Mouse (Mus musculus): Measurements from ENCODE around the gene Clip2.
A peak's percentile ranks its signal among the peaks of the same experiment; 100 is the strongest.

The Clip2 gene

GRCm38 (mm10) chr5:134552110-134552972 lies at the start of gene Clip2:
Gene Clip2 (minus strand): TSS chr5:134552434.
- DNase-seq (ENCODE audit: low spot score), result peak; percentile 99

GRCm38 (mm10) chr5:134597711-134598110 lies 45.5 kb upstream of the Clip2 start:
- DNase-seq (ENCODE audit: low spot score), result no peak

GRCm38 (mm10) chr5:134593093-134593492 lies 40.9 kb upstream of the Clip2 start:
- no peak for DNase-seq (ENCODE audit: low spot score)

GRCm38 (mm10) chr5:134592026-134592581 lies 39.9 kb upstream of the Clip2 start:
- DNase-seq (ENCODE audit: low spot score), result peak; percentile 41

GRCm38 (mm10) chr5:134589900-134590299 lies 37.7 kb upstream of the Clip2 start:
- DNase-seq (ENCODE audit: low spot score), result no peak

GRCm38 (mm10) chr5:134584798-134585197 lies 32.6 kb upstream of the Clip2 start:
- no peak for DNase-seq (ENCODE audit: low spot score)

GRCm38 (mm10) chr5:134583884-134584213 lies 31.6 kb upstream of the Clip2 start:
- DNase-seq (ENCODE audit: low spot score), result no peak

GRCm38 (mm10) chr5:134583006-134583883 lies 31.0 kb upstream of the Clip2 start:
- DNase-seq (ENCODE audit: low spot score), result no peak

GRCm38 (mm10) chr5:134582221-134582907 lies 30.1 kb upstream of the Clip2 start:
- peak; percentile 97 for DNase-seq (ENCODE audit: low spot score)

- DNase-seq (ENCODE audit: low spot score), result peak; percentile 50
Observed at GRCm38 (mm10) chr5:134581146-134581545, 28.9 kb upstream of the Clip2 start, which contains the start of gene Rfc2. Gene Rfc2 (plus strand): TSS chr5:134581366.

- DNase-seq (ENCODE audit: low spot score), result no peak
Observed at GRCm38 (mm10) chr5:134579135-134579534, 26.9 kb upstream of the Clip2 start.

- peak; percentile 70 for DNase-seq (ENCODE audit: low spot score)
Observed at GRCm38 (mm10) chr5:134577534-134577933, 25.3 kb upstream of the Clip2 start.

GRCm38 (mm10) chr5:134576517-134577220 lies 24.4 kb upstream of the Clip2 start:
- peak; percentile 72 for DNase-seq (ENCODE audit: low spot score)

GRCm38 (mm10) chr5:134575833-134576232 lies 23.6 kb upstream of the Clip2 start:
- no peak for DNase-seq (ENCODE audit: low spot score)

- no peak for DNase-seq (ENCODE audit: low spot score)
Observed at GRCm38 (mm10) chr5:134572508-134573214, 20.4 kb upstream of the Clip2 start.

- DNase-seq (ENCODE audit: low spot score), result peak; percentile 59
Observed at GRCm38 (mm10) chr5:134571730-134572507, 19.7 kb upstream of the Clip2 start.

GRCm38 (mm10) chr5:134568964-134569491 lies 16.8 kb upstream of the Clip2 start:
- DNase-seq (ENCODE audit: low spot score), result no peak

GRCm38 (mm10) chr5:134568030-134568429 lies 15.8 kb upstream of the Clip2 start:
- no peak for DNase-seq (ENCODE audit: low spot score)

- DNase-seq (ENCODE audit: low spot score), result no peak
Observed at GRCm38 (mm10) chr5:134567445-134567844, 15.2 kb upstream of the Clip2 start.

GRCm38 (mm10) chr5:134565696-134566095 lies 13.5 kb upstream of the Clip2 start:
- DNase-seq (ENCODE audit: low spot score), result no peak

Measured in urinary bladder, postnatal 14 days (tissue).